Mouse (Mus musculus): ENCODE measurements around the gene Nsmce3. TPM values are rescaled to one million over a fixed set of nuclear protein-coding genes. Genes with fewer than 3 reads are reported as not detected.

Nsmce3 gene
- 1 to 10 TPM; 2.9 to 3.0 TPM for total RNA-seq (2021)
- 2.5 and 2.6 TPM in 2 replicates for polyA plus RNA-seq (2012; rRNA removed)
- long read RNA-seq, full-length matches to known transcripts, result 16 of 16 reads
- long read RNA-seq, partial matches to known transcripts, result 0 of 16 reads
- long read RNA-seq, other reads (novel, unspliced or antisense), result 0 of 16 reads

DNA sequence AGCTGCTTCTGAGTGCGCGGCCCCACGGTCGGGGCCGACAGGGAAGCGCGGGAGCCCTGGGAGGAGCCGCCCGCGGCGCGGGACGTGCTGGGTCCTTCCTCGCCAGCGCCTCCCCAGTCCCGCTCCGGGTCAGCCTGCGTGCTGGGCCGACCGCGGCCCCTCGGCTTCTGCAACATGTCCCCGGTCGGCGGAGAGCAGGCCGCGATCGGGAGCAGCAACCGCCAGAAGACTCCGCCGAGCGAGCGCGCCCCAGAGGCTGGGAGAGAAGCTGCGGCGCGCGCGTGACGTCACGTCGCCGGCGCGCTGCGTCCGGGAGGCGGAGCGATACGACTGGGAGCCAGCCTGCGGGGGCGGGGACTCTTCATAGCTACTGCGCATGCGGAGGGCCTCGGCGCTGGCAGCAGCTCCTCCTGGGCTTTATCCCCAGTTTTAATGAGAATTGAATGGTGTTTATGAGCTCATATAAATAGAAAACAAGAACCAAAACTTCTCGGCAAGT lies at the start of gene Nsmce3:
Gene Nsmce3 (minus strand): TSS at position 255 of the 499 bp plus-strand sequence.
- DNase-seq, result peak; percentile 97
- H3K36me3 ChIP-seq (ENCODE audit: control insufficient read depth, insufficient read depth, low read length), result peaks cover 6% of the 10 kb centered on the region; the same call in 1 of the 2 replicates
- H3K27ac ChIP-seq, result peak within 1 kb of the TSS; percentile 89
- H3K9ac ChIP-seq (ENCODE audit: low read depth, low read length), result peak within 1 kb of the TSS; percentile 82
- intact Hi-C loops (cut with DNase I), result no loop called here
- peaks cover 7% of the 10 kb centered on the region; the same call in 1 of the 2 replicates for H3K4me1 ChIP-seq (ENCODE audit: control insufficient read depth, insufficient read depth, low read length)
- peak; percentile 84 for TF ChIP-seq POLR2A (IDR thresholded peaks at IDR 0.05; ENCODE audit: insufficient read depth, low read depth, low read length)
- peak; percentile 51 for TF ChIP-seq CTCF (IDR thresholded peaks at IDR 0.05)
- TF ChIP-seq EP300 (IDR thresholded peaks at IDR 0.05; ENCODE audit: insufficient read depth, low read depth, low read length), result no peak
- WGBS, result under 1% methylated on average over 57 of the region's 57 CpGs
- peak within 1 kb of the TSS; percentile 80 for H3K4me3 ChIP-seq
- no peaks in the 10 kb centered on the region for H3K79me2 ChIP-seq (replicated peaks; ENCODE audit: control insufficient read depth, insufficient read depth, low read length)
- no peaks in the 10 kb centered on the region for H3K27me3 ChIP-seq (ENCODE audit: control insufficient read depth, insufficient read depth, low read length)

DNA sequence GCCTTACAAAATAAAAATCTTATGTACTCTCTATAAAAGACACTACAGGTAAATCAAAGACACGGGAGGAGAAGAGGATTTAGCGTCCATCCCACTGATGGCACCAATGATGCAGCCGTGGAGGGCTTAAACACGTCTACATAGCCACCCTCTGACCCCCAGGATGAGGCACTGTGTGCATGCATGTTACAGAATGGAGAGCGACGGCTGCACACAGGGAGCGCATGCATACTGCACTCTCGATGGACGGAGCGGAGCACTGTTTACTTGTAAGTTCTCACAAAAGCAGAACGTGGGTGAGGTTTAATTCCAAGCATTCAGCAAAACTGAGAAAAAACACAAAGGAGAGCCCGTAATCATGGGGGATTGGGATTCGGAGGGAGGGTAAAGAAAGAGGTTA lies 48.4 kb upstream of the Nsmce3 start:
- TF ChIP-seq POLR2A (IDR thresholded peaks at IDR 0.05; ENCODE audit: insufficient read depth, low read depth, low read length) (no peak), CTCF (IDR thresholded peaks at IDR 0.05) (no peak), EP300 (IDR thresholded peaks at IDR 0.05; ENCODE audit: insufficient read depth, low read depth, low read length) (no peak)
- Histone ChIP-seq H3K79me2 (replicated peaks; ENCODE audit: control insufficient read depth, insufficient read depth, low read length) (no peaks in the 10 kb centered on the region), H3K4me1 (ENCODE audit: control insufficient read depth, insufficient read depth, low read length) (no peaks in the 10 kb centered on the region), H3K27me3 (ENCODE audit: control insufficient read depth, insufficient read depth, low read length) (no peaks in the 10 kb centered on the region), H3K4me3 (no peak overlapping the region), H3K9ac (ENCODE audit: low read depth, low read length) (no peak overlapping the region), H3K36me3 (ENCODE audit: control insufficient read depth, insufficient read depth, low read length) (no peaks in the 10 kb centered on the region), H3K27ac (no peak overlapping the region)
- no peak for DNase-seq
- intact Hi-C loops (cut with DNase I), result no loop called here
- 81% methylated on average over 13 of the region's 13 CpGs for WGBS

DNA sequence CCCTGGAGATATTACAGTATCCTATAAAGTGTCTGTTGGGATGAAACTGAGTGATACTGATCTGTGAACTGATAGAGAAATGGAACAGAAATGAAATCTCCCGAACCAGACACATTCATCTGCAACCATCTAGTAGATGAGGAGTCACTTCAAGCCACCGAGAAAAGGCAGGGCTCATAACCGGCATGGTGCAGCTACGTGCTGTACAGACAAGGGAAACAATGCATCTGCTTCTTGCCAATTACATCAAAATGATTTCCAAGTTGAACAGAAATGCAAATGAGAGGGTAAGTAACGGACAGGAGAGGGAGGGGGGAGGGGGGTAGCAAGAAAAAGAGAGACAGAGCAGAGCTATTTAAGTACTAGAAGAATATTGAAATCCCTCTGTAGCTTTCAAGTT lies 47.9 kb upstream of the Nsmce3 start:
- Histone ChIP-seq H3K79me2 (replicated peaks; ENCODE audit: control insufficient read depth, insufficient read depth, low read length) (no peaks in the 10 kb centered on the region), H3K27me3 (ENCODE audit: control insufficient read depth, insufficient read depth, low read length) (no peaks in the 10 kb centered on the region), H3K27ac (no peak overlapping the region), H3K9ac (ENCODE audit: low read depth, low read length) (no peak overlapping the region), H3K36me3 (ENCODE audit: control insufficient read depth, insufficient read depth, low read length) (no peaks in the 10 kb centered on the region), H3K4me3 (no peak overlapping the region), H3K4me1 (ENCODE audit: control insufficient read depth, insufficient read depth, low read length) (no peaks in the 10 kb centered on the region)
- intact Hi-C loops (cut with DNase I), result no loop called here
- whole genome bisulfite sequencing, result 65% methylated on average over 5 of the region's 5 CpGs
- no peak for TF ChIP-seq POLR2A (IDR thresholded peaks at IDR 0.05; ENCODE audit: insufficient read depth, low read depth, low read length)
- TF ChIP-seq EP300 (IDR thresholded peaks at IDR 0.05; ENCODE audit: insufficient read depth, low read depth, low read length), result no peak
- no peak for TF ChIP-seq CTCF (IDR thresholded peaks at IDR 0.05)
- DNase-seq, result no peak

DNA sequence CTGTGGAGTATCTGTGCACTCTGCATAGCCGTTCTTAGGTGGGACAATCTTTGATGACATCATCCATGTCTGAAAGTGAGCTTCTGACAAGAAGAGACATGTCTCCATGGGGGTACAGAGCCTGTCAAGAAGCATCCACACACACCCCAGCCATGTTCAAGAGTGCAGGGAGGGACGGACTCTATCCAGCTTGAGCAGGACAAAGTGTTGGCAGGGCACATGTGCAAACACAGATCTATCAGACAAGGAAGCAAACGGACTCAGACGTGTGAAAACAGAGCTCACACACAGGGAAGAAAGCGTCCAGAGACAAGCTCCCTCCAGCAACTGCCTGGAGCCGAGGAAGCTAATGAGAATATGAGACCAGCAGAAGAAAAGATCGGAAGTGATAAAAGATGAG lies 43.9 kb upstream of the Nsmce3 start:
- Histone ChIP-seq H3K27me3 (ENCODE audit: control insufficient read depth, insufficient read depth, low read length) (no peaks in the 10 kb centered on the region; the same call in 1 of the 2 replicates), H3K4me1 (ENCODE audit: control insufficient read depth, insufficient read depth, low read length) (no peaks in the 10 kb centered on the region), H3K4me3 (no peak overlapping the region), H3K36me3 (ENCODE audit: control insufficient read depth, insufficient read depth, low read length) (no peaks in the 10 kb centered on the region), H3K9ac (ENCODE audit: low read depth, low read length) (no peak overlapping the region), H3K27ac (no peak overlapping the region), H3K79me2 (replicated peaks; ENCODE audit: control insufficient read depth, insufficient read depth, low read length) (no peaks in the 10 kb centered on the region)
- no peak for TF ChIP-seq POLR2A (IDR thresholded peaks at IDR 0.05; ENCODE audit: insufficient read depth, low read depth, low read length)
- TF ChIP-seq EP300 (IDR thresholded peaks at IDR 0.05; ENCODE audit: insufficient read depth, low read depth, low read length), result no peak
- no peak for TF ChIP-seq CTCF (IDR thresholded peaks at IDR 0.05)
- intact Hi-C loops (cut with DNase I), result no loop called here
- WGBS, result 32% methylated on average over 7 of the region's 7 CpGs
- DNase-seq, result no peak

DNA sequence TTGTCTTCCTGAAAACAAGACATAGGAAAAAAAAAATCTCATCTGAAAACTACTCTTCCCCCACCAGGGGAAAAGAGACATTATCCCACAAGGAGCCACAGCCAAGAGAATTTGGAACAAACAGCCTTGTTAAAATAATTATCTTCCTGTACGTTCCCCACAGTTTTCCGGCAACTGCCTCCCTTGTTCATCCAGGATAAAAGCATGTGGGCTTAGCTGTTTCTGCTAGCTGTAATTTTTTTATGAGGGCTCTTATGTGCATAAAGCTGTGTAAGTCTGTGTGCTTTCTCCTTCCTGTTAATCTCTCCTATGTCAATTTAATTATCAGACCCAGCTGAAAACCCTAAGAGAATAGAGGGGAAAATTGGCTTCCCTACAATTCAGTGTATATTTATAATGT lies 42.3 kb upstream of the Nsmce3 start:
- Histone ChIP-seq H3K27me3 (ENCODE audit: control insufficient read depth, insufficient read depth, low read length) (no peaks in the 10 kb centered on the region; the same call in 1 of the 2 replicates), H3K4me3 (no peak overlapping the region), H3K27ac (no peak overlapping the region), H3K79me2 (replicated peaks; ENCODE audit: control insufficient read depth, insufficient read depth, low read length) (no peaks in the 10 kb centered on the region), H3K9ac (ENCODE audit: low read depth, low read length) (no peak overlapping the region), H3K36me3 (ENCODE audit: control insufficient read depth, insufficient read depth, low read length) (no peaks in the 10 kb centered on the region), H3K4me1 (ENCODE audit: control insufficient read depth, insufficient read depth, low read length) (no peaks in the 10 kb centered on the region)
- no peak for TF ChIP-seq POLR2A (IDR thresholded peaks at IDR 0.05; ENCODE audit: insufficient read depth, low read depth, low read length)
- TF ChIP-seq EP300 (IDR thresholded peaks at IDR 0.05; ENCODE audit: insufficient read depth, low read depth, low read length), result no peak
- no peak for TF ChIP-seq CTCF (IDR thresholded peaks at IDR 0.05)
- intact Hi-C loops (cut with DNase I), result no loop called here
- no peak for DNase-seq
- 40% methylated on average over 2 of the region's 2 CpGs for whole genome bisulfite sequencing

DNA sequence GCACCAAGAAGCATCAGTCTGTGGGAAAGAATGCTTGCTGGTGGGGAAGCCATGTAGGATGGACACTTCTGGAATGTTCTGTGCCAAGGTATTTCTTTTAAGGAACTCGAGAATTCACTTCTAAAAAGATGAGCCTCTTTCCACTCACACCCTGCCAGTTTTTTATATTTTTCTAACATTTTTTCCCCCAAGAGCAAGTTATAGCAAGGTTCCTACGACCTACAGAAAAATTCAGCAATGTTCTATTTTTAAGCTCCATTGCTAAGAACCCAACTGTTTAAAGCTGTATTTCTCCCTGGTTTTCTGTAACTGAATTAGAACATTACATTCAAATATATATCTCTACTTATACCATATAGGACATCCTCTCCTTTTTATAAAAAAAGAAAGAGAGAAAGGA lies 39.1 kb upstream of the Nsmce3 start:
- intact Hi-C loops (cut with DNase I), result no loop called here
- TF ChIP-seq EP300 (IDR thresholded peaks at IDR 0.05; ENCODE audit: insufficient read depth, low read depth, low read length) (no peak), POLR2A (IDR thresholded peaks at IDR 0.05; ENCODE audit: insufficient read depth, low read depth, low read length) (no peak)
- 46% methylated on average over 2 of the region's 2 CpGs for WGBS

More for the DNA sequence above, 39.1 kb upstream of the Nsmce3 start:
- H3K9ac ChIP-seq (ENCODE audit: low read depth, low read length), result no peak overlapping the region
- no peak overlapping the region for H3K27ac ChIP-seq
- no peak overlapping the region for H3K4me3 ChIP-seq
- H3K4me1 ChIP-seq (ENCODE audit: control insufficient read depth, insufficient read depth, low read length), result no peaks in the 10 kb centered on the region
- no peak for DNase-seq
- H3K27me3 ChIP-seq (ENCODE audit: control insufficient read depth, insufficient read depth, low read length), result no peaks in the 10 kb centered on the region; the same call in 1 of the 2 replicates
- H3K36me3 ChIP-seq (ENCODE audit: control insufficient read depth, insufficient read depth, low read length), result no peaks in the 10 kb centered on the region
- H3K79me2 ChIP-seq (replicated peaks; ENCODE audit: control insufficient read depth, insufficient read depth, low read length), result no peaks in the 10 kb centered on the region

Measured in heart, adult 2 months (tissue).